Mouse (Mus musculus) kidney, postnatal 36 days (tissue): ENCODE measurements around the gene Tnr.
A peak's percentile ranks its signal among the peaks of the same experiment; 100 is the strongest.

Experiments
- DNase-seq, 2 experiments: peaks; one replicate each; pipeline ENCODE4 v3.0.0; 2021 to 2022; ENCODE audit warnings: mixed read lengths in 2 of 2

The Tnr gene

GRCm38 (mm10) chr1:159566046-159566445 lies 42.5 kb downstream of the Tnr start:
- DNase-seq = no peak

GRCm38 (mm10) chr1:159567171-159567570 lies 43.6 kb downstream of the Tnr start:
- no peak for DNase-seq

- DNase-seq = no peak
Measured at GRCm38 (mm10) chr1:159570270-159570669, 46.7 kb downstream of the Tnr start.

GRCm38 (mm10) chr1:159570831-159571230 lies 47.3 kb downstream of the Tnr start:
- DNase-seq = no peak

- no peak for DNase-seq
Measured at GRCm38 (mm10) chr1:159571951-159572350, 48.4 kb downstream of the Tnr start.

- DNase-seq = no peak
Measured at GRCm38 (mm10) chr1:159573116-159573515, 49.5 kb downstream of the Tnr start.

- DNase-seq = no peak
Measured at GRCm38 (mm10) chr1:159574661-159575060, 51.1 kb downstream of the Tnr start.

GRCm38 (mm10) chr1:159576246-159576645 lies 52.7 kb downstream of the Tnr start:
- DNase-seq = no peak

- no peak for DNase-seq
Measured at GRCm38 (mm10) chr1:159578391-159578790, 54.8 kb downstream of the Tnr start.

GRCm38 (mm10) chr1:159580335-159580921 lies 56.9 kb downstream of the Tnr start:
- no peak for DNase-seq

GRCm38 (mm10) chr1:159583877-159584276 lies 60.3 kb downstream of the Tnr start:
- no peak for DNase-seq

- no peak for DNase-seq
Measured at GRCm38 (mm10) chr1:159588741-159589140, 65.2 kb downstream of the Tnr start.

- DNase-seq = no peak
Measured at GRCm38 (mm10) chr1:159594099-159595058, 70.8 kb downstream of the Tnr start.

GRCm38 (mm10) chr1:159595729-159596128 lies 72.2 kb downstream of the Tnr start:
- DNase-seq = no peak

- no peak for DNase-seq
Measured at GRCm38 (mm10) chr1:159596640-159597039, 73.1 kb downstream of the Tnr start.

GRCm38 (mm10) chr1:159613561-159613960 lies 90.0 kb downstream of the Tnr start:
- no peak for DNase-seq

- DNase-seq = no peak
Measured at GRCm38 (mm10) chr1:159614062-159614601, 90.6 kb downstream of the Tnr start.

- no peak for DNase-seq
Measured at GRCm38 (mm10) chr1:159614644-159615431, 91.3 kb downstream of the Tnr start.

- DNase-seq = no peak
Measured at GRCm38 (mm10) chr1:159615686-159616085, 92.1 kb downstream of the Tnr start.

- no peak for DNase-seq
Measured at GRCm38 (mm10) chr1:159619205-159619604, 95.6 kb downstream of the Tnr start.

- peak in 1 of 2 experiments; percentile 2 for DNase-seq
Measured at GRCm38 (mm10) chr1:159621321-159621720, 97.8 kb downstream of the Tnr start.

- DNase-seq = no peak
Measured at GRCm38 (mm10) chr1:159629119-159629518, 105.5 kb downstream of the Tnr start.
